Mouse (Mus musculus) heart, embryonic 10.5 days (tissue): Measurements from ENCODE around the gene Ncbp1. TPM values are rescaled to one million over a fixed set of nuclear protein-coding genes. Genes with fewer than 3 reads are reported as not detected.

Experiments used
- DNase-seq: peaks from one replicate; pipeline ENCODE4 v3.0.0-alpha.2; 2017; ENCODE audit warnings: low spot score
- H3K27ac ChIP-seq: fragments of 300-500 bp; sonication (generic); 2 replicates; pipeline ENCODE4 v1.5.1; 2016; ENCODE audit warnings: mild to moderate bottlenecking
- H3K27me3 ChIP-seq: fragments of 300-500 bp; sonication (generic); 2 replicates; pipeline ENCODE4 v1.6.1; 2016; ENCODE audit warnings: mild to moderate bottlenecking; ENCODE audit not compliant: poor library complexity, insufficient read depth, severe bottlenecking
- H3K36me3 ChIP-seq: fragments of 300-500 bp; sonication (generic); 2 replicates; pipeline ENCODE4 v1.6.1; 2016; ENCODE audit warnings: mild to moderate bottlenecking, moderate library complexity
- H3K4me1 ChIP-seq: fragments of 300-500 bp; sonication (generic); 2 replicates; pipeline ENCODE4 v1.6.1; 2016; ENCODE audit warnings: mild to moderate bottlenecking
- H3K4me3 ChIP-seq: fragments of 300-500 bp; sonication (generic); 2 replicates; pipeline ENCODE4 v1.5.1; 2016; ENCODE audit warnings: mild to moderate bottlenecking, moderate library complexity
- H3K9me3 ChIP-seq: fragments of 300-500 bp; sonication (generic); 2 replicates; pipeline ENCODE4 v1.6.1; 2016; ENCODE audit warnings: mild to moderate bottlenecking, moderate library complexity
- WGBS: fragments of 180-500 bp; shearing (Covaris S2); methylation state at CpG from one replicate; pipeline ENCODE4 v1.1.7; 2016; 5-methylcytosine and 5-hydroxymethylcytosine counted together
- polyA plus RNA-seq: library from polyadenylated mRNA; unstranded; fragments of >200 nt; fragmentation: Nextera tagmentation; extraction: Ambion mirVana; gene quantifications from 2 replicates; pipeline ENCODE4 v1.2.1, GENCODE M21; 2016

The Ncbp1 gene
- polyA plus RNA-seq, 1 experiment from 2014 or later = 83.5 TPM

DNA sequence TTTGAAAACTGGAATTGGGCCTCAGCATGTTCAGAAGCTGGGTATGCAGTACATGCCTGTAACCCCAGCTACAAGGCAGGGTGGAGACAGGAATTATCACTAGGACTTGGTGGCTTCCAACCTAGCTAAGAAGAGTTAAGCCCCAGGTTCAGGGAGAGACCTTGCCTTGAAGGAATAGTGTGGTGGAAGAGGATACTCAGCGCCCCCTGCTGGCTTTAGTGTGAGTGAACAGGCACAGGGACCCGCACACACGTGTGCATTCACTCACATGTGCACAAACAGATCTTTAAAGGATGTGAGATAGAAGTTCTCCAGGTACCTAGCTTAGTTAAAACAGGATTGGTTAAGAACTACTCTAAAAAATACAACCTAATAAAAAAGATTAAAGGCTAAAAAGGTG lies 5.9 kb downstream of the Ncbp1 start:
- DNase-seq = no peak
- Histone ChIP-seq H3K27me3 (no peaks in the 10 kb centered on the region), H3K27ac (no peak overlapping the region), H3K4me1 (peaks cover 13% of the 10 kb centered on the region), H3K4me3 (no peak overlapping the region), H3K36me3 (peaks cover 35% of the 10 kb centered on the region), H3K9me3 (no peaks in the 10 kb centered on the region)
- 73% methylated on average over 3 of the region's 3 CpGs for WGBS

- H3K4me3 ChIP-seq = no peak overlapping the region
- WGBS = 81% methylated on average over 1 of the region's 1 CpGs
- peaks cover 60% of the 10 kb centered on the region for H3K36me3 ChIP-seq
- H3K9me3 ChIP-seq = no peaks in the 10 kb centered on the region
- no peaks in the 10 kb centered on the region for H3K27me3 ChIP-seq
- no peak overlapping the region for H3K27ac ChIP-seq
- DNase-seq = no peak
- no peaks in the 10 kb centered on the region for H3K4me1 ChIP-seq
These were observed 8.5 kb downstream of the Ncbp1 start for GRCm38 (mm10) chr4:46146881-46147280.

- Histone ChIP-seq H3K27ac (no peak overlapping the region), H3K27me3 (no peaks in the 10 kb centered on the region), H3K4me3 (no peak overlapping the region), H3K9me3 (no peaks in the 10 kb centered on the region), H3K36me3 (peaks cover 88% of the 10 kb centered on the region), H3K4me1 (no peaks in the 10 kb centered on the region)
- 90% methylated on average over 12 of the region's 12 CpGs for whole genome bisulfite sequencing
- DNase-seq = no peak
These were observed 13.6 kb downstream of the Ncbp1 start for GRCm38 (mm10) chr4:46151903-46152544.

DNA sequence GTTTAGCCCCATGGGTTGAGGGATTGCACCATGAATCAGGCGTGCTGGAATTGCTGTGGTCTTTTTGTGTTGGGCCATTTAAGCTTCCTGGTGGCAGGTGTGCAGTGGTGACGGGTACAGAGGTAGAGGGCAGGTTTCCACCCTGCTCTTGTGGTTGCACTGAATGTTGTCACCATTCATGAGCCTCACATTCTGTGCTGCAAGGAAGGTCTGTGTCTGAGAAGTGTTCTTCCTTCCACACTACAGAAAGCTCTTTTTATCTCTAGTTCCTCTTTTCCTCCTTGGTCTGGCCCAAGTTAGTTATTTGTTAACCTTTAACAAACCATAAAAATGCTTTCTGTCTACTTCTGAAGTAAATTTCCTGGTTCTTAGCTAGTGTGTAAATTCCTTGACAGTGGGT lies 25.6 kb downstream of the Ncbp1 start:
- 77% methylated on average over 2 of the region's 2 CpGs for WGBS
- no peak for DNase-seq

DNA sequence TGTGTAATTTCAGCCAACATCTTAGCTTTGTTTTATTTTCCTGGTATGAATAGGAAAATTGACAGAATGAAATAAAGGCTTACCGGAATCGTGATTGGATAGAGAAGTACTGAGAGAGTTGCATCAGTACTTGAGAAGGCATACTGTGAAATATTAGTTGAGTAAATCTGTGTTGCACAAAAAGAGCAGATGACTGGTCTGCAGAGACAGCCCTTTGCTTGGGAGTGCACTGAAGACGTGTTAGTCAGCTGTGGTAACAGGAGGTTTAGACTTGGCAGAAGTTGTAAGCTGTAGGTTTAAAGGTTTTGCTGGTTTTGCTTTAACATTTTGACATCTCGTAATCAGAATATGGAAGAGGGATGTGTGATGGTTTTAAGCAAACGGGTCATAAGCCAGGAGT lies 27.4 kb downstream of the Ncbp1 start:
- WGBS = 96% methylated on average over 5 of the region's 5 CpGs
- Histone ChIP-seq H3K36me3 (peaks cover 99% of the 10 kb centered on the region), H3K27ac (no peak overlapping the region)

More for the DNA sequence above, 25.6 kb downstream of the Ncbp1 start:
- peaks cover 98% of the 10 kb centered on the region for H3K36me3 ChIP-seq
- H3K4me1 ChIP-seq = no peaks in the 10 kb centered on the region
- H3K27ac ChIP-seq = no peak overlapping the region
- H3K4me3 ChIP-seq = no peak overlapping the region
- no peaks in the 10 kb centered on the region for H3K27me3 ChIP-seq
- no peaks in the 10 kb centered on the region for H3K9me3 ChIP-seq

GRCm38 (mm10) chr4:46171761-46172160 lies 33.3 kb downstream of the Ncbp1 start:
- Histone ChIP-seq H3K27me3 (no peaks in the 10 kb centered on the region), H3K9me3 (no peaks in the 10 kb centered on the region), H3K27ac (no peak overlapping the region), H3K36me3 (peaks cover 94% of the 10 kb centered on the region), H3K4me3 (no peak overlapping the region), H3K4me1 (no peaks in the 10 kb centered on the region)
- 78% methylated on average over 7 of the region's 7 CpGs for WGBS
- no peak for DNase-seq

More for the DNA sequence above, 27.4 kb downstream of the Ncbp1 start:
- DNase-seq = no peak
- H3K4me1 ChIP-seq = no peaks in the 10 kb centered on the region
- H3K27me3 ChIP-seq = no peaks in the 10 kb centered on the region
- H3K9me3 ChIP-seq = no peaks in the 10 kb centered on the region
- H3K4me3 ChIP-seq = no peak overlapping the region

GRCm38 (mm10) chr4:46176313-46176712 lies 37.9 kb downstream of the Ncbp1 start:
- Histone ChIP-seq H3K4me3 (no peak overlapping the region), H3K27ac (no peak overlapping the region), H3K4me1 (no peaks in the 10 kb centered on the region), H3K36me3 (peaks cover 89% of the 10 kb centered on the region), H3K9me3 (no peaks in the 10 kb centered on the region), H3K27me3 (no peaks in the 10 kb centered on the region)
- no peak for DNase-seq
- WGBS = 75% methylated on average over 4 of the region's 4 CpGs

GRCm38 (mm10) chr4:46177018-46177417 lies 38.6 kb downstream of the Ncbp1 start:
- WGBS = 83% methylated on average over 5 of the region's 5 CpGs
- no peak for DNase-seq
- Histone ChIP-seq H3K9me3 (no peaks in the 10 kb centered on the region), H3K27ac (no peak overlapping the region), H3K4me3 (no peak overlapping the region), H3K27me3 (no peaks in the 10 kb centered on the region), H3K36me3 (peaks cover 89% of the 10 kb centered on the region), H3K4me1 (no peaks in the 10 kb centered on the region)

- WGBS = 81% methylated on average over 7 of the region's 7 CpGs
- no peak for DNase-seq
These were observed 39.1 kb downstream of the Ncbp1 start for GRCm38 (mm10) chr4:46177496-46177895.

DNA sequence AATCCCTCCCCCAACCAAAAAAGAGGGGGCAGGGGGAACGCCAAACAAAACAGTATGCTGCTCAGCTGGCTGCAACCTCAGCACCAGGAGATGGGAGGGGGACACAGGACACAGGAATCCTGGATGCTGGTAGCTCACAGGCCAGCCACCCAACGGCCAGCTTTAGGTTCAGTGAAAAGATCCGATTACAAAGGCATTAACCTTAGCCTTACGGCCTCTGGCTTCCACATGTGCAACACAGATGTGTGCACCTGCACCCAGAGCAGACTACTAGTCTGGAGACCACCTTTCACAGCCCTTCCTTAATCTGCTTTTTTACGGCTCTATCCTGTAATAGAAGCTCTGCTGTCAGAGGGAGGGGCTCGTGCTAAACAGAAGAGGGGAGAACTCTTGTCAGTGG lies 42.8 kb downstream of the Ncbp1 start:
- 79% methylated on average over 6 of the region's 6 CpGs for WGBS
- H3K4me3 ChIP-seq = no peak overlapping the region
- no peaks in the 10 kb centered on the region for H3K9me3 ChIP-seq
- no peaks in the 10 kb centered on the region for H3K27me3 ChIP-seq
- H3K27ac ChIP-seq = no peak overlapping the region
- no peaks in the 10 kb centered on the region for H3K4me1 ChIP-seq
- peaks cover 86% of the 10 kb centered on the region for H3K36me3 ChIP-seq
- no peak for DNase-seq

More at GRCm38 (mm10) chr4:46177496-46177895, 39.1 kb downstream of the Ncbp1 start:
- H3K9me3 ChIP-seq = no peaks in the 10 kb centered on the region
- no peaks in the 10 kb centered on the region for H3K4me1 ChIP-seq
- peaks cover 90% of the 10 kb centered on the region for H3K36me3 ChIP-seq
- no peaks in the 10 kb centered on the region for H3K27me3 ChIP-seq
- H3K4me3 ChIP-seq = no peak overlapping the region
- no peak overlapping the region for H3K27ac ChIP-seq

- H3K9me3 ChIP-seq = no peaks in the 10 kb centered on the region
- no peak overlapping the region for H3K27ac ChIP-seq
- H3K36me3 ChIP-seq = peaks cover 84% of the 10 kb centered on the region
- 86% methylated on average over 7 of the region's 7 CpGs for WGBS
- H3K27me3 ChIP-seq = no peaks in the 10 kb centered on the region
- no peak overlapping the region for H3K4me3 ChIP-seq
- H3K4me1 ChIP-seq = no peaks in the 10 kb centered on the region
- no peak for DNase-seq
These were observed 43.8 kb downstream of the Ncbp1 start for GRCm38 (mm10) chr4:46182181-46182580.

GRCm38 (mm10) chr4:46185423-46185822 lies 47.0 kb downstream of the Ncbp1 start:
- no peak overlapping the region for H3K4me3 ChIP-seq
- no peaks in the 10 kb centered on the region for H3K4me1 ChIP-seq
- no peaks in the 10 kb centered on the region for H3K9me3 ChIP-seq
- no peak overlapping the region for H3K27ac ChIP-seq
- no peaks in the 10 kb centered on the region for H3K27me3 ChIP-seq
- no peak for DNase-seq
- H3K36me3 ChIP-seq = peaks cover 80% of the 10 kb centered on the region
- 80% methylated on average over 8 of the region's 8 CpGs for WGBS

DNA sequence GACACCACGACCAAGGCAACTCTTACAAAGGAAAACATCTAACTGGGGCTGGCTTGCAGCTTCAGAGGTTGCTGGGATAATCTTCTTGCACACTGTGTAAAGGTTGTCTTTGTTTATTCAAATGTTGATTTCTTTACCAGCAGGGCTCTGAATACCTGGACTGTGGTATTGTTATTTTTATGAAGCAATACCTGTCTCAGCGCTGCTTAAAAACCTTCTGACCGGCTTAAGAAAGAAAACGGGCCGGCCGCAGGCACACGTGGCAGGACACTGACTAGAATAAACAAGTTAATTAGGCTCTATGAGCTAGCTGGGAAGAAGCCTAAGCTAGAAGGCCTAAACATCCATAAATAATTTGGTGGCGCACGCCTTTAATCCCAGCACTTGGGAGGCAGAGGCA lies 47.5 kb downstream of the Ncbp1 start:
- WGBS = 88% methylated on average over 9 of the region's 9 CpGs
- no peak overlapping the region for H3K27ac ChIP-seq
- peaks cover 81% of the 10 kb centered on the region for H3K36me3 ChIP-seq
- no peaks in the 10 kb centered on the region for H3K27me3 ChIP-seq
- H3K9me3 ChIP-seq = no peaks in the 10 kb centered on the region
- no peaks in the 10 kb centered on the region for H3K4me1 ChIP-seq
- no peak for DNase-seq
- H3K4me3 ChIP-seq = no peak overlapping the region

- H3K9me3 ChIP-seq = no peaks in the 10 kb centered on the region
- no peak overlapping the region for H3K4me3 ChIP-seq
- H3K36me3 ChIP-seq = peaks cover 81% of the 10 kb centered on the region
- no peaks in the 10 kb centered on the region for H3K4me1 ChIP-seq
- no peak for DNase-seq
- WGBS = 81% methylated on average over 3 of the region's 3 CpGs
- H3K27me3 ChIP-seq = no peaks in the 10 kb centered on the region
- H3K27ac ChIP-seq = no peak overlapping the region
These were observed 48.1 kb downstream of the Ncbp1 start for GRCm38 (mm10) chr4:46186466-46186865.
